Mouse (Mus musculus) activated CD4-positive, CD25-positive, alpha-beta regulatory T cell, adult 4 months (primary cell): Measurements from ENCODE around the gene Ece2. TPM values are rescaled to one million over a fixed set of nuclear protein-coding genes. Genes with fewer than 3 reads are reported as not detected.

Experiments used
- ATAC-seq: one replicate; pipeline ENCODE4 v1.8.0; 2017
- polyA plus RNA-seq, 2 experiments: library from polyadenylated mRNA; unstranded; fragments of 100-300 nt; shearing (Covaris generic); gene quantifications; one replicate each; pipeline ENCODE4 v1.2.1; 2017

Ece2 gene
- polyA plus RNA-seq: not detected

DNA sequence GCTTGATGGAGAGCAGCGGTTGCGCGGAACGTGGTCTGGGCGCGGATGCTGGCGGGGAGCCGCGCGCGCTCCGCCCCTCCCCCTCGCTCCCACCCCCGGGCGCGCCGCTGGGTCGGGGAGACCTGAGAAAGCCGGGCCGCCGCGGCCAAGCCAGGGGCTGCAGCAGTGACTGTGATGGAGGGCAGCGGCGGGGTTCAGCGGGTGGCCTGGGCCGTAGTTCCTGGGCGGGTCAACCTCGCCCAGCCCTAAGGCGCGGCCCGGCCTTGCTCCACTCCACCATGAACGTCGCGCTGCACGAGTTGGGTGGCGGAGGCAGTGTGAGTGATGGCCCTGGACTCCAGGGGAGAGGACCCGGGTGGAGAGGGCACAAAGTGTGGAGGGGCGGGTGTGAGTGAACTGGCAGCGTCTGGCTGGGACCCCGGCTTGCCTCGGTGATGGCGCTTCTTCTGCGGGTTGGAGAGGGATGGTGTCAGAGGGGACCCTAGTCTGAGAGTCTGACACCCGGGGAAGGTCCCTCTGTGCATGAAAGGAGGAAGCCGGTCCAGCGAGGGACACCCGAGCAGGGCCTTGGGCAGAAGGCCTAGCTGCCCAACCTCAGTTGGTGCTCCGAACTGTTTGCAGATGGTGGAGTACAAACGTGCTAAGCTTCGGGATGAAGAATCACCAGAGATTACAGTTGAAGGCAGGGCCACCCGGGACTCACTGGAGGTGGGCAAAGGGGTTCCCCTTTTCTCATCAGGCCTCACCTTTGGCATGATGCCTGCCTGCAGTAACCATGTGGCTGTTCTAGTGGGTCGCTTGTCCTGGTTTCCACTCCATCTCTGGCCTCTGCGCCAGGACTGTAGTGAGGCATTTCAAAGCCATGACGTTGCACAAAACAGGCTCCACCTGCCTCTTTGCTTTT lies at the start of gene Ece2:
TSS of gene Ece2 (plus strand) at position 98 of the 904 bp plus-strand sequence.
- ATAC-seq: no peak

DNA sequence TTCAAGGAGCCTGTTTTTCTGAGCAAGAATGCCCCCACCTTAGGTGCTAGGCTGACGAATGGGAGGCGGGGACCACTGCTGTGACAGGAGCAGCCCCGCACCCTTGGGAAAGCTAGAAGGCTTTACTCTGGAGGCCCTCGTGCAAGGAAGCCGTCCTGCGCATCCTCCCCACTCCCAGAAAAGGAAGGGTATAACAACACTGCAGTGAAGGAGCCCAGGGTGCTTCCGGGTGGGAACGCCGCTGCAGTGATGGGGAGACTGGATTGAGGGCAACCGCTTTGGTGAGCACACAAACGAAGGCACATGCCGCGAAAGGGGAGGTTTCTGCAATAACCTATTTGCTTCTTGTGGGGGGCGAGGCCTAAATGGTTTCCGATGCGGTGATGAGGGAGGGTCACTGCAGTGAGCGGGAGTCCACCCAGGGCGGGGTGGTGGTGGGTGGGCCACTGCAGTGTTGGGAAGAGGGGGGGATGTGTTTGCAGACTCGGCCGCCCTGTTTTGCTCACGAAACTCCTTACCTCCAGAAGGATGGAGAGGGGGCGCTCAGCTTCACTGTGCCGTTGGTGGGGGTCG lies 40.2 kb upstream of the Ece2 start, which contains the start of gene Vwa5b2:
TSS of gene Vwa5b2 (plus strand) at position 106 of the 573 bp plus-strand sequence.
- no peak for ATAC-seq

DNA sequence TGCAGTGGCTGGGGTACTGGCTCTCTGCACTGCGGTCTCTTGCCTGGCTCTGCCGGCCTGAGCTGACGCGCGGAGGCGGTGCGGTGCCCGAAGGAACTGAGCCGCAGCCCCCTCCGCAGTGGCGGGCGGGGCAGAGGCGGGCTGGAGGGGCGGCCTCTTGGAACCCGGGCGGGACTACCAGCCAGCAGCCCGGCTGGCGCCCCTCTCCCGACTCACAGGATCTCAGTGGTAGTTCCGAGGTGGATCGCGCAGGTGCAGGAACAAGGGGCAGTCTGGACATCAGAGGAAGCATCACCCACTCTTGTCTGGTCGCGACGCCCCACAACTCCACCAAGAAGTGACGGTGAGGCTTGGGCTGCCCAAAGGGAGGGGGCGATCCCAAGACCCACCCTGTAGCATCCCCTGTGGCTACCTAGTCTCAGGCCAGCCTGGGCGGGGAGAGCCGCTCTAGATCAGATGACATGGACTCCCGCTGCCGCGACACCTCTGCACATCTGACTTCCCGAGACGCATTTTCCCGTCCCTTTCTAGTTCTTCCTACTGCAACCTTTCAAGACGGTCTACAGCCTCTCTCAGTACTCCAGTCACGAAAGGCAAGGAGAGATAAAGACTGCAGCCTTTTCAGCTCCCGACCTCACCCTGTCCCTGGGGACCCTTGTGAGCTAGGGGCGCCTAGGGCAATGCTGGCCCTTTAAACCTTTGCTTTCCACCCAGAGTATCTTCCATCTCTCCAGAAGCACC lies 39.5 kb upstream of the Ece2 start:
- ATAC-seq: no peak

- ATAC-seq: no peak
Observed at GRCm38 (mm10) chr16:20590680-20591038, 39.0 kb upstream of the Ece2 start.

DNA sequence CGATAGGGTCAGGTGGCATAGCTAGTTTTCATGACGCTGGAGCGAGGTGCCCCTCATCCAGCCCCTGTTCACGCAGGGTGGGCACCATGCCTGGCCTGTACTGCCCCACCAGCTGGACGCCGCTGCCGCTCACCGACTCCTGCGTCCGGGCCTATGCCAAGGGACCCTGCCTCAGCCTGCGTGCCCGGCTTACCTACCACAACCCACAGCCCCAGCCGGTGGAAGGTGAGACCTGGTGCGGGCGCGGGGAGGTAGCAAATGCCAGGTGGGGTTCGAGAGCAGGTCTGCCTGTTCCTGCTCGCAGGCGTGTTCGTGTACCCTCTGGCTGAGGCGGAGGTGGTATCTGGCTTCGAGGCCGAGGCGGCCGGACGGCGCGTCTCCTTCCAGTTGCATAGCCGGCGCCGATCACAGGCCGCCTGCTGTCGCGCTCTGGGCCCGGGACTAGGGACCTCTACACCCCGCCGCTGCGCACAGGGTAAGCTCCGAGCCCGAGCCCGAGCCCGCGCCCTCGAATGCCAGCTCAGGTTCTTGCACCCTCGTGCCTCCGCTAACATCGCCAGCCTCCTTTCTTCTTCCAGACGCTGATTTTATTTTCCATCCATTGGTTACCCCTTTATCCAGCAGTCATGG lies 38.4 kb upstream of the Ece2 start:
- no peak for ATAC-seq

GRCm38 (mm10) chr16:20595060-20595673 lies 34.5 kb upstream of the Ece2 start:
- ATAC-seq: no peak

DNA sequence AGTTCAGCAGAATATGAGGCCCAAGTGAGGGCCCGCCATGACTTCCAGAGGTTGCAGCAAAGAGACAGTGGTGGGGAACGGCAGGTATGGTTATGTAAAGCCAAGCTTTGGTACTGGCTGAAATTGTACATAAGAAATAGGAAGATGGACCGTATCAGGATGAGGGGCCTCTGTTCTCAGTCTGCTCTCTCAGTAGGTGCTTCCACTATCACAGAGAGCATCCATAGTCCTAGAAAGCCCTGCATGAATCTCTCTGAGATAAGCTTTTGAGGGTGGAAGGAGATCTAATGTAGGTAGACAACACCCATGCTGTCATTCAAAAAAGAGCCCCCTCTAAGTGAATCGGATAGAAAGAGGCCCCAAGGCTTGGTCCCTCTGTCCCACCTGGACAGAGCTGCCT lies 33.9 kb upstream of the Ece2 start:
- no peak for ATAC-seq

DNA sequence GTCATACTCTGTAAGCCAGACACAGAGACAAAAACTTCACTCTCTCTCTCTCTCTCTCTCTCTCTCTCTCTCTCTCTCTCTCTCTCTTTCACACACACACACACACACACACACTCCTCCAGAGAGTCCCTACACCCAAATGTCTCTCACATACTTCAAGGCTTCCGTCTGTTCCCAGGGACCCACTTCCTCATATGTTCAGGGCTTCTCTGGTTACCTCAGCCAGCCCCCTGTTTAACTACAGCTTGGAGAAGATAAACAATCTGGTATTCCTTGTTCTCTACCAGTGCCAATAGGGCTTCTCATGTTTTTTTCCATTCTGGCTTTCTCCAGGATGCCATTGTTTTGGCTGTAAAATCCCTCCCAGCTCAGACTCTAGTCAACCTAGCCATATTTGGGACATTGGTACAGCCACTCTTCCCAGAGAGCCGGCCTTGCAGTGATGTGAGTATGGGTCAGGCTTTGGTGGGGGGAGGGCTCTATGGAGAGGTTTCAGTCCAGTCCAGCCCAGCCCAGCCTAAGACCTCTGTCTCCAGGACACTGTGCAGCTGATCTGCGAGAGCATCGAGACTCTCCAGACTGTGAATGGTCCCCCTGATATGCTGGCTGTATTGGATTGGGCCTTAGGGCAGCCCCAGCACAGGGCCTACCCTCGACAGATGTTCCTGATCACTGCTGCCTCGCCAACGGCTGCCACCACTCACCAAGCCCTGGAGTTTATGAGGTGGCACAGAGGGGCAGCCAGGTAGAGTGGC lies 32.8 kb upstream of the Ece2 start:
- no peak for ATAC-seq

DNA sequence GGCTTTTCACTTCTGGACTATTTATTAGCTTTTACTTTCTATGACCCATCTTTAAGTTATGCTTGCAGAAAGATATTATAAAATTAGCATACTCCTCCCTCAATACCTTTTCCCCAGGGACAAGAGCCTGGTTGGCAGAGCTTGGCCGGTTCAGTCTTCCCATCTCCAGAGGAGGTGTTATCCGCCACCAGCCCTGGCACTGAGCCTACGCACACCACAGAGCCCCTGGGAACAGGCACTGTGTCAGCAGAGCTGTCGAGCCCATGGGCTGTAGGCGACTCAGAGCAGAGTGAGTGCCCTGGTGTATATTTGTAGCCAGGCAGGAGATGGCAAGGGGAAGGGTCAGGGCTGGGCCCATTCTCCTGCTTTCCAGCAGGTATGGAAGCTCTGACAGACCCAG lies 29.1 kb upstream of the Ece2 start:
- ATAC-seq: no peak

DNA sequence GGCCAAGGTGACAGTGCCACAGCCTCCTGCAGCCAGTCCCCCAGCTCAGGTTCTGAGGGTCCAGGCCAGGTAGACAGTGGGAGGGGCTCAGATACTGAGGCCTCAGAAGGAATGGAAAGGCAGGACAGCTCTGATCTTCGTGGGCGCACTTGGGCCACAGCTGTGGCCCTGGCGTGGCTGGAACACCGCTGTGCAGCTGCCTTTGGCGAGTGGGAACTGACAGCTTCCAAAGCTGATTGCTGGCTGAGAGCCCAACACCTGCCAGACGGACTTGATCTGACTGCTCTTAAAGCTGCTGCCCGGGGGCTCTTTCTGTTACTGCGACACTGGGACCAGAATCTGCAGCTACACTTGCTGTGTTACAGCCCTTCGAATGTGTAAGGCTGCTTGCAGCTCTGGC lies 24.9 kb upstream of the Ece2 start:
- no peak for ATAC-seq

DNA sequence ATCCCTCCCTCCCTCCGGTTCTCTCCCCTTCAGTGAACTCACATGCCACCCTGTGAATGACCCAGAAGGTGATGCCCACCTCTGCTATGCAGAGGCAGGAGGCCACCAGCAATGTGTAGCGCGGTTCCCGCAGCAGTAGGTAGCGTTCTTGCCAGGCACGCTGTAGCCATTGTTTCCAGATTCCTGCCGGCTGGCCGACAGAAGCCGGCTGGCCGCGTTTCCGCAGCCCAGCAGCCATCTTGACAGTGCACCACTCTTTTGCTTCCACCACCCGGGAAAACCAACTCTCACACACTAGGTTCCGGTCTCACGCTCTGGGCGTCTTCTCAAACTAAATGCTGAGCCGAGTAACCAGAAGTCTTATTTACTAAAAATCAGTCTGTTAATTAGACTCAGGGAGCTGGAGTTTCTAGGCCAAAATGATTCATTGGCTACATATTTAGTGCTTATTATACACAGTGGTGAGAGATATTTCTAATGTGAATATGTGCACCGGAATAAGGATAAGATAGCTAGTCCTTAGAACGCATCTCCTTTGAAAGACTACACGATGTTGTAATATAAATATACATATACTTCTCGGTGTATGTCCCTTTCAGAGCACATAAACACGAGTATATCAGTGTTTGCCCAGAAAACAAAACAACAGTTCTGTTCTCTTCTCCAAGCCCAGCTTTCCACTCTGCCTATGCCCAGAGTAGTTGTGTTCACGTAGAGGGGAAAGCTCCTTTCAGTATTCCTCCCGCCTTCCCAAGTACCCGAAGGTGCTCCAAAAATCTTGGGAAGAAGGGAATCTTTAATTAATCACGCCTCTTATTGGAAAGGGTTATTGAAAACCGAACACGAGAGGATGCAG lies 18.9 kb upstream of the Ece2 start:
- peak; percentile 66 for ATAC-seq

DNA sequence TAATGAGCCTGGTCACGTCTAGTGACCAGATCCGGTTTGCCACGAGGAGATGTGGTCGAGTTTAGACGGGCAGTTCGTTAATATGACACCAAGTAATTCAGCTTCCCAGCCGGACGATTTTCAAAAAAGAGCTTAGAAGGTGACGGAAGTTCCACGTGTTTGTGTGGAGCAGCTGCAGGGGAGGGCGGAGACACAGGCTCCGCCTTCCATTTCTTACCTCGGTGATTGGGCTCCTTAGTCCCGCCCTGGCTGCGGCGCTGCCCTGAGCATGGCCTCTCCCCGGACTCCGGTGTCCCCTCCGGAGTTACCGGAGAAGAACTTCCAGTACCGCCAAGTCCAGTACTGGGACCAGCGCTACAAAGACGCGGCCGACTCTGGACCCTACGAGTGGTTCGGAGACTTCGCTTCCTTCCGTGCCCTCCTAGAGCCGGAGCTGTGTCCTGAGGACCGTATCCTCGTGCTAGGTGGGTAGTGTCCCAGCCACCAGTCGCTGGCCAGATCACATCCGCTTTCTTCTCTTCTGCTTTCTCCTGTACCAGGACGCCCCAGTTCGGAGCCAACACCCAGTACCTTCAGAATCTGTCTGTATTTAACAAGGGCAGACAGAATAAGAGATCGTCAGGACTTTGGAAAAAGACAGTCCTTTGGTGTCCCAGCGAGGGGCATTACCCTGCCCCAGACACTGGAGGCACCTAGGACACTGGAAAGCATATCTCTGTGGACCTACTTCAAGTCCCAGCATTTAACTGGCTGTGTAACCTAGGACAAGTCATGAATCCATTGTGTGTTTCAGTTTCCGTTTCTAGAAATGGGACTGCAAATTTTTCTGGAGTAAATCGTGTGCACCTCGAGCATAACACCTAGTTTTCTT lies 18.0 kb upstream of the Ece2 start, which contains the start of the genes Eef1akmt4, Gm49333 and Alg3:
TSS of gene Eef1akmt4 (plus strand) at position 237 of the 871 bp plus-strand sequence.
TSS of gene Gm49333 (plus strand) at position 254 of the 871 bp plus-strand sequence.
TSS of gene Alg3 (minus strand) at position 379 of the 871 bp plus-strand sequence.
- ATAC-seq: peak; percentile 96

- peak; percentile 29 for ATAC-seq
Observed at GRCm38 (mm10) chr16:20619541-20620398, 9.9 kb upstream of the Ece2 start.

DNA sequence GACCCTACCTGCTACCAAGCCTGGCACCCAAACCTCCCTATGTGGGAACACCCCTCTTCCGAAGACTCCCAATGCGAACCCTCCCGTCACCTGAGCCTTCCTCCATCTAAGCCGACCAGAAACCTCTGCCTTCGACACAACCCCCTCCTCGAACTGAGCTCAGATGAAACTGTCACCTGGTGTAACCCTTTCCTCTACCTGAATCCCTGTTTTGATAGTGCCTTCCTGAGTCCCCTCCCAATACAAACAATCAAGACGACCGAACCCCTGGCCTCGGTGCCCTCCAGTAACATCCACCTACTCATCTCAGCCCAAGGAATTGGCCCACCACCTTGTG lies 9.3 kb upstream of the Ece2 start:
- ATAC-seq: no peak

DNA sequence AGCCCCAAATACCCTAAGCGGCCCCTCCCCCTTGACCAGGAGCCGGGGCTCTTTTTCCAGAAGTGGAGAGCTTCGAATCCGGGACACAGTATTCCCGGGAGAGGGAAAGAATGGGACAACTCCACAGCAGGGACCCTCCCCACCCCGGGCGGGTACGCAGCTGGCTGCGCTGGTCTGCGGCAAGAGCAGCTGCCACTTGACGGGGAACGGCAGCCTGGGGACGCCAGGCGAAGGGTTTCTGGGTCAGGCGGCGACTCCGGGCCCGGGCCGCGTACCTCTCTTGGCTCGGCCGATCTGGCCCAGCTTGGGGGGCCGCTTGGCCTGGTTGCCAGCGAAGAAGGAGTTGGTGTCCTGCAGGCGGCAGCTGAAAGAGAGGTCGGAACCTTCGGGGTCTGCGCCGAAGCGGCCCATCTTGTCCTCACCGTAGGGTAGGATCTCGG lies 8.9 kb upstream of the Ece2 start:
- no peak for ATAC-seq

DNA sequence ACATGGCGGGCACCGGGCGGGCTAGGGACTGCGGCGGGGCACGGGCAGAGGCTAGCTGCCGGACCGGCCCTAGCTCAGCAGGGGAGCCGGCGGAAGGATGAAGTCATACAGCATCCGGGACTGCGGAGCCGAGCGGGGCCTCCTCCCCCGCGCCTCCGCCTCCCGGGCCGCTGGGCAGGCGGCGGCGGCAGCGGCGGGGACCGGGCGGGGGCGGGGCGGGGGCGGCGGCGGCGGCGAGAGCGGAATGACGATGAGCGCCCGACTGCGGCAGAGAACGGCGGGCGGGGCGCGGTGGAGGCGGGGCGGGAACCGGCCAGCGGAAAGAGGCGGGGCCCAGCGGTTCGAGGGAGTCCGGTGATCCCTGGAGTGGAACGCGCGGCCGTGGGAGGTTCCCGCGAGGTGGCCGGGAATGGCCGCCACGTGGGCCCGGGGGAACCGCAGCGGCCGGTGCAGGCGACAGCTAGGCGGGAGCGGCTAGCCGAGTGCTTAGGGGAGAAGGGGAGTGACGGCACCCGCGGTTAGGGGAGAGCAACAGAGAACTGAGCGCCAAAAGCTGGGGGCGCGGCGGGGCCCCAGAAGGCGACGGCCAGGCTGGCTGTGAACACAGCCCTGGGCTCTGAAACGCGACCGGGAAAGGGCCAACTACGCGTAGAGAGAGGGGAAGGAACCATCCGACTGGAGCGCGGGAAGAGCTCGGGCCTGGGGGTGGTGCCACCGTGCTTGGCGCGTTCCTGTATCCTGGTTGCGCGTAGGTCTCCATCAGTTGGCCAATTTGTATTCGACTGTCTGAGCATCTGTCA lies 8.2 kb upstream of the Ece2 start, which contains the start of gene Camk2n2:
TSS of gene Camk2n2 (minus strand) at position 97 of the 800 bp plus-strand sequence.
- peak; percentile 21 for ATAC-seq

DNA sequence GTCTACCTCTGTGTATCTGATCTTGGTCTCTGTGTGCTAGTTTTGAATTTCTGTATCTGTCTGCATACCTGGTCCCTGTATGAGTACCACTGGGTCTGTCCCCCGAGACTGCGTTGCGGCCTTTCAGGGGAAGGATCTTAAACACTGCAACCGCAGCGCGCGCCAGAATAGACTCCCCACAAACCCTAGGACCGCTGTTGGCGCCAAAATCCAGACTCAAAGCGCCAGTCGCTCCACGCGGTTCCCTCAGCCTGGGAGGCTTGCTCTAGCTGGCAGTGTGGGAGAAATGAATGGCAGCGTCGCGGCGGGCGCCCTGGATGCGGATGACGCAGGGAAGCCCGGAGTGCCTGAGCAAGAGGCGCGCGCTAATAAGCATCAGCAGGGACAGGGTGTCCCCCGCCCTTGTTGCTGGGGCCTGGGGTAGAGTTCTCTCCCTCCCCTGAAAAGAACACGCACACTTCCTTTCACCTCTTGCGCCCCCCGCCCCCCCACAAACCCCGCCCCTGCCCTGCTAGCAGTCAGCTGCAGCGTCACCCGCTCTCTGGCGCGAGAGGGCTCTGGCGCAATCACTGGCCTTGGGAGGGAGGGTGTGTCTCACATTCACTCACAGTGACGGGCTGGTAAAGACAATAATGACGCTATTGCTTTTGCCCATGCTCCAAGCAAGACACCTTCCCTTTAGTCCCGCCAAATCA lies 7.5 kb upstream of the Ece2 start:
- ATAC-seq: peak; percentile 36
